ENCODE assay signal across 8 mouse cellular contexts in the genomic region with DNA sequence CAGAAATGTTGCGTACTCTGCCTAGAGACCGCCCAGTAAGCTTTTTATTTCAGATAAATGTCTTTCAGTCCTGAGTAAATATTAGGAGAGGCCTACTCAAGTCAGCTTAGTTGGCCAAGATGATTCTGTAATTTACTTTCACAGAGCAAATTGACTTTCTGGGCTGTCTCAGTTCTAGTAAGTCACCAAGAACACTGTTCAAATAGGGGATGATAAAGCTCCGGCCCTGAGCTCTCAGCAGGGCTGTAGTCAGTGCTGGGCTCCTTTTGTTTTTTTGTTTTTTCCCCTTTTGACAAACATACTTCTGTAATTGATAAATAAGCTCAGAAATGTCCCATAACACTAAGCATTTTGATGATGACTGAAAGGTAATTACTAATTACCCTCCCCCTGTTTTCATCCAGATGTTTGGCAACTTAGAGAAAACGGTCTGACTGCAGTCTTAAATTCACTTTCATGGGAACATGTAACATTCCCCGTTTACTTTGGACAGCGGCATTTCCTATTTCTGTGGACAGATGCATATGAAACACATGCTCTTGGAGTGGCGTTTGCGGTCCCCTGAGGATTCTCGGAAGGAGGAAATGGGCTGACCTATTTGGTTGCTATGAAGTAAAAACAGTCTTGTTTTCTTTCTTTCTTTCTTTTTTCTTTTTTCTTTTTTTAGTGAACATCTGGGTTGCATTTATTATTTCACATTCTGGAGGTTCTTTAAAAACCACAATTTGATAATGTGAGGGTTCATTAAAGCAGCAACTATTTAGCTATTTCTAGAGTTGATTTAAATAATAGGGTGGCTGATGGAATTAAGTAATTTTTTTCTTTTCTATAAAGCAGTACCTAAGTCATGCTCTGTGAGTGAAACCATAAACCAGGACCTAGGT. TPM values are rescaled to one million over a fixed set of nuclear protein-coding genes. Genes with fewer than 3 reads are reported as not detected.
DNase-seq lines count a peak whose midpoint lies in the region; ATAC-seq lines count a peak whose summit lies in the region.

No protein-coding gene starts in this region.

- 71% methylated on average over 9 of the region's 9 CpGs for WGBS in midbrain, embryonic 12.5 days
- 68% methylated on average over 9 of the region's 9 CpGs for WGBS in midbrain, embryonic 13.5 days
- whole genome bisulfite sequencing in heart, embryonic 15.5 days: 58% methylated on average over 9 of the region's 9 CpGs
- WGBS in limb, embryonic 13.5 days: 26% methylated on average over 9 of the region's 9 CpGs
- WGBS in stomach, embryonic 15.5 days: 23% methylated on average over 9 of the region's 9 CpGs

- no peak for ATAC-seq in midbrain, embryonic 12.5 days (ENCODE audit: low FRiP score, low read depth)
- no peak for ATAC-seq in midbrain, embryonic 13.5 days
- no peak for ATAC-seq in heart, embryonic 15.5 days (replicated peaks; ENCODE audit: insufficient number of reproducible peaks, insufficient read depth, low FRiP score, low read depth)
- ATAC-seq in limb, embryonic 13.5 days (ENCODE audit: low FRiP score, low read depth): 0 out of 2 replicates have a peak, but pooled peaks have one; percentile 52
- no peak for ATAC-seq in stomach, embryonic 15.5 days (ENCODE audit: insufficient read depth, low FRiP score, low read depth)

- no peak overlapping the region for H3K4me3 ChIP-seq in midbrain, embryonic 12.5 days
- H3K4me3 ChIP-seq in midbrain, embryonic 13.5 days (replicated peaks): no peak overlapping the region
- no peak overlapping the region for H3K4me3 ChIP-seq in heart, embryonic 15.5 days
- no peak overlapping the region for H3K4me3 ChIP-seq in limb, embryonic 13.5 days
- no peak overlapping the region for H3K4me3 ChIP-seq in stomach, embryonic 15.5 days (replicated peaks)

- H3K27ac ChIP-seq in midbrain, embryonic 12.5 days (replicated peaks): 0 out of 2 replicates have a peak overlapping the region, but pooled peaks have one; percentile 1
- H3K27ac ChIP-seq in midbrain, embryonic 13.5 days: no peak overlapping the region
- H3K27ac ChIP-seq in heart, embryonic 15.5 days: peak overlapping the region; percentile 77
- H3K27ac ChIP-seq in limb, embryonic 13.5 days: peak overlapping the region; percentile 63; the same call in 1 of the 2 replicates
- peak overlapping the region; percentile 69 for H3K27ac ChIP-seq in stomach, embryonic 15.5 days

- intact Hi-C loops in left cerebral cortex, postnatal 4 days (cut with DNase I): loop anchor here (10.0 kb wide), 1 partner anchor 52 kb away; no protein-coding TSS in a partner anchor

- DNase-seq in Muller cell, postnatal 12 days (ENCODE audit: inconsistent ontology term): no peak
- no peak for DNase-seq in cerebellum, adult 11-12 months
- DNase-seq in left cerebral cortex, postnatal 4 days: no peak

- no peak overlapping the region for H3K9ac ChIP-seq in midbrain, embryonic 12.5 days (replicated peaks)
- H3K9ac ChIP-seq in midbrain, embryonic 13.5 days (replicated peaks): no peak overlapping the region
- H3K9ac ChIP-seq in heart, embryonic 15.5 days: no peak overlapping the region
- H3K9ac ChIP-seq in limb, embryonic 13.5 days: no peak overlapping the region
- no peak overlapping the region for H3K9ac ChIP-seq in stomach, embryonic 15.5 days

- H3K4me1 ChIP-seq in midbrain, embryonic 12.5 days: peaks cover 5% of the 10 kb centered on the region; the same call in 1 of the 2 replicates
- peaks cover 26% of the 10 kb centered on the region for H3K4me1 ChIP-seq in midbrain, embryonic 13.5 days (replicated peaks)
- H3K4me1 ChIP-seq in heart, embryonic 15.5 days (replicated peaks): peaks cover 57% of the 10 kb centered on the region
- peaks cover 70% of the 10 kb centered on the region for H3K4me1 ChIP-seq in limb, embryonic 13.5 days
- H3K4me1 ChIP-seq in stomach, embryonic 15.5 days: peaks cover 38% of the 10 kb centered on the region

- no peaks in the 10 kb centered on the region for H3K36me3 ChIP-seq in midbrain, embryonic 12.5 days
- no peaks in the 10 kb centered on the region for H3K36me3 ChIP-seq in midbrain, embryonic 13.5 days
- H3K36me3 ChIP-seq in heart, embryonic 15.5 days: no peaks in the 10 kb centered on the region
- H3K36me3 ChIP-seq in limb, embryonic 13.5 days: no peaks in the 10 kb centered on the region
- no peaks in the 10 kb centered on the region for H3K36me3 ChIP-seq in stomach, embryonic 15.5 days

- H3K4me2 ChIP-seq in midbrain, embryonic 12.5 days (replicated peaks): no peak overlapping the region
- no peak overlapping the region for H3K4me2 ChIP-seq in midbrain, embryonic 13.5 days (replicated peaks)
- H3K4me2 ChIP-seq in heart, embryonic 15.5 days: peak overlapping the region; percentile 43
- peak overlapping the region; percentile 50 for H3K4me2 ChIP-seq in limb, embryonic 13.5 days (replicated peaks)
- H3K4me2 ChIP-seq in stomach, embryonic 15.5 days: peak overlapping the region; percentile 9; the same call in 1 of the 2 replicates

- H3K9me3 ChIP-seq in midbrain, embryonic 12.5 days: no peaks in the 10 kb centered on the region
- no peaks in the 10 kb centered on the region for H3K9me3 ChIP-seq in midbrain, embryonic 13.5 days
- H3K9me3 ChIP-seq in heart, embryonic 15.5 days (replicated peaks): no peaks in the 10 kb centered on the region
- no peaks in the 10 kb centered on the region for H3K9me3 ChIP-seq in limb, embryonic 13.5 days
- no peaks in the 10 kb centered on the region for H3K9me3 ChIP-seq in stomach, embryonic 15.5 days

- H3K27me3 ChIP-seq in midbrain, embryonic 12.5 days: no peaks in the 10 kb centered on the region
- no peaks in the 10 kb centered on the region for H3K27me3 ChIP-seq in midbrain, embryonic 13.5 days
- H3K27me3 ChIP-seq in heart, embryonic 15.5 days: no peaks in the 10 kb centered on the region
- no peaks in the 10 kb centered on the region for H3K27me3 ChIP-seq in limb, embryonic 13.5 days
- H3K27me3 ChIP-seq in stomach, embryonic 15.5 days (replicated peaks): no peaks in the 10 kb centered on the region

RNA-seq across cellular contexts. Expression of a gene that starts 10.7 kb away (rescaled TPM):
- 32.2 and 32.3 TPM in 2 replicates for polyA plus RNA-seq in midbrain, embryonic 12.5 days (2016; fragmentation: Nextera tagmentation; extraction: Ambion mirVana)
- 29.2 and 31.5 TPM in 2 replicates for polyA plus RNA-seq in midbrain, embryonic 13.5 days (2015; fragmentation: Nextera tagmentation; extraction: Ambion mirVana)
- polyA plus RNA-seq in heart, embryonic 15.5 days (2015; fragmentation: Nextera tagmentation; extraction: Ambion mirVana): 49.9 and 57.6 TPM in 2 replicates
- 60.7 and 61.3 TPM in 2 replicates for polyA plus RNA-seq in limb, embryonic 13.5 days (2015; fragmentation: Nextera tagmentation; extraction: Ambion mirVana)
- 49.8 and 53.9 TPM in 2 replicates for polyA plus RNA-seq in stomach, embryonic 15.5 days (2015; fragmentation: Nextera tagmentation; extraction: Ambion mirVana)
- total RNA-seq in left cerebral cortex, postnatal 4 days (2021): 100 to 1,000 TPM in 1 of 2 experiments, 10 to 100 TPM in 1; 88.2 to 115 TPM

Comparison
In these comparisons a context has a peak if more than half of its experiments do, and no peak if none do; other contexts are left out.
1. H3K4me2 ChIP-seq: peak in heart, embryonic 15.5 days (single experiment), limb, embryonic 13.5 days (single experiment) and stomach, embryonic 15.5 days (single experiment); none in midbrain, embryonic 12.5 days (single experiment) and midbrain, embryonic 13.5 days (single experiment).